ENCODE assay signal across 1 mouse cellular context in the genomic region with DNA sequence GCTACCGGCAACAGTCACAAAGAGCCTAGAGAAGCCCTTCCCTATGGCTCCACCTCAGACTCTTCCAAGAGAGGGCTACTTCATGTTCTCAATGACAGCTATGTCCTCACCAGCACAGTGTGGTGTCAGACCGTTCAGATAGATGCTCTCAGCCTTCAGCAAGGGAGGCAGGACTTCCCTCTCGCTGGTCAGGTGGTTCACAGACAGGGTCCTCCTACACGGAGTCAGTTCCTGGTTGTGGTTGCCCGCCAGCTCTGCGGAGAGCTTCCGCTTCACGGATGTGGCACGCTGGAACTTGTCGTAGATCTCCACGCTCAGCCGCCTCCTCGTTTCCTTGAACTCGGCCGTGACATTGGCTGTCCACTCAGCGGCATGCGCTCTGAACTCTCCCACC.
TF ChIP-seq lines count a peak whose summit lies in the region.

No protein-coding gene starts in this region.

TF ChIP-seq in CH12.LX, 34 proteins besides CTCF, POLR2A, EP300 and RAD21 (continued from another document):
- TF ChIP-seq PAX5 (IDR thresholded peaks at IDR 0.05; ENCODE audit: low read length): no peak
- peak; percentile 43; the same call in 1 of the 2 replicates for TF ChIP-seq ETS1 (conservative IDR thresholded peaks at IDR 0.05; ENCODE audit: low read depth, low read length)
- no peak for TF ChIP-seq RCOR1 (conservative IDR thresholded peaks at IDR 0.05; ENCODE audit: low read depth, low read length)
- TF ChIP-seq UBTF (IDR thresholded peaks at IDR 0.05; ENCODE audit: low read depth, low read length): no peak
- TF ChIP-seq BHLHE40 (IDR thresholded peaks at IDR 0.05; ENCODE audit: low read depth, low read length): peak; percentile 79
- no peak for TF ChIP-seq ZNF384 (IDR thresholded peaks at IDR 0.05; ENCODE audit: low read depth, low read length)
- peak; percentile 31; the same call in 1 of the 2 replicates for TF ChIP-seq NRF1 (IDR thresholded peaks at IDR 0.05; ENCODE audit: low read depth, low read length)
- TF ChIP-seq E2F4 (IDR thresholded peaks at IDR 0.05; ENCODE audit: insufficient replicate concordance, low read depth, low read length): 0 out of 2 replicates have a peak, but pooled peaks have one; percentile 57
- TF ChIP-seq POLR2AphosphoS2 (IDR thresholded peaks at IDR 0.05; ENCODE audit: low read depth, low read length): no peak
- TF ChIP-seq MYC (IDR thresholded peaks at IDR 0.05; ENCODE audit: low read depth, low read length): peak; percentile 30; the same call in 1 of the 2 replicates
- no peak for TF ChIP-seq ZC3H11A (IDR thresholded peaks at IDR 0.05; ENCODE audit: low read depth, low read length)
- no peak for TF ChIP-seq TBP (conservative IDR thresholded peaks at IDR 0.05; ENCODE audit: low read depth, low read length)
- TF ChIP-seq USF1 (IDR thresholded peaks at IDR 0.05; ENCODE audit: low read depth, low read length): peak; percentile 51
- TF ChIP-seq SMC3 (IDR thresholded peaks at IDR 0.05; ENCODE audit: low read depth, low read length): no peak
- TF ChIP-seq GABPA (IDR thresholded peaks at IDR 0.05; ENCODE audit: insufficient replicate concordance, low read depth, low read length): no peak
- TF ChIP-seq KAT2A (IDR thresholded peaks at IDR 0.05; ENCODE audit: insufficient replicate concordance, low read length): no peak
- TF ChIP-seq ZMIZ1 (IDR thresholded peaks at IDR 0.05; ENCODE audit: low read depth, low read length): no peak
- no peak; the same call in 1 of the 2 replicates for TF ChIP-seq USF2 (conservative IDR thresholded peaks at IDR 0.05; ENCODE audit: low read depth, low read length)
- TF ChIP-seq NELFE (IDR thresholded peaks at IDR 0.05; ENCODE audit: low read depth, low read length): peak; percentile 43; the same call in 1 of the 2 replicates
- TF ChIP-seq HCFC1 (IDR thresholded peaks at IDR 0.05; ENCODE audit: low read depth, low read length): peak; percentile 57
